Mouse (Mus musculus): ENCODE data around the gene Sema4d. TPM values are rescaled to one million over a fixed set of nuclear protein-coding genes. Genes with fewer than 3 reads are reported as not detected.

The Sema4d gene
- polyA plus RNA-seq, 1 experiment from 2014 or later, result 4.1 TPM

DNA sequence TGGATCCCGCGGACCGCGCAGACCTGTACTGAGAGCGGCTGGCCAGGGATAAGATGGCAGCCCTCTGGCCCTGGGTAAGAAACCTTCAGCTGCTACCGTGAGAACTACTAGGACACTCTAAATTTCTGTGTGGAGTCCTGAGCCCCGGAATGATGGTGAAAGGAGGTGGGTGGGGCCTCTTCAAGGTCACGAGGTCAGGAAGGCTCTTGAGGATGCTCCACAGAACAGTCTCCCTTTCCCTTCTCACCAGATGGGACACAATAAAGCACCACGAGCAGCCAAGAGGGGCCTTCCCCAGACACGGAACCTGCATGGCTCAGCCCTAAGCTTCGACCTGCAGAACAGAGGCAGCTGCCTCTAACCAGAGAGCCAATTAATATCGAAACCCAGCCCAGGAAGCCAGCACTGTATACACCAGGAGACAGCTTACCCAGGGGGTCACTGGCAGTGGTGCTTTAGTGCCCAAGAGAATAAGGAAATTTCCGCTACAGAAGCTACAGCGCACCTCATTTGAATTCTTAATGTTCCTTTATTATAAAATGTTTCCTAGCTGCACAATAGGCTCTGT, 61.4 kb downstream of the Sema4d start:
- Histone ChIP-seq H3K4me1 (ENCODE audit: control insufficient read depth, low read depth, low read length) (peaks cover 24% of the 10 kb centered on the region), H3K27ac (ENCODE audit: low read length) (no peak overlapping the region), H3K4me2 (ENCODE audit: low read depth, low read length) (no peak overlapping the region), H3K9ac (ENCODE audit: low read depth, low read length) (no peak overlapping the region), H3K9me3 (replicated peaks; ENCODE audit: control insufficient read depth, low read length) (no peaks in the 10 kb centered on the region), H3K27me3 (ENCODE audit: control insufficient read depth, insufficient read depth, low read depth, low read length) (no peaks in the 10 kb centered on the region), H3K4me3 (ENCODE audit: low read depth, low read length) (no peak overlapping the region), H3K36me3 (ENCODE audit: control insufficient read depth, insufficient read depth) (no peaks in the 10 kb centered on the region)
- ATAC-seq (ENCODE audit: low read depth), result no peak
- WGBS (ENCODE audit: insufficient replicate concordance), result 83% methylated on average over 14 of the region's 14 CpGs

DNA sequence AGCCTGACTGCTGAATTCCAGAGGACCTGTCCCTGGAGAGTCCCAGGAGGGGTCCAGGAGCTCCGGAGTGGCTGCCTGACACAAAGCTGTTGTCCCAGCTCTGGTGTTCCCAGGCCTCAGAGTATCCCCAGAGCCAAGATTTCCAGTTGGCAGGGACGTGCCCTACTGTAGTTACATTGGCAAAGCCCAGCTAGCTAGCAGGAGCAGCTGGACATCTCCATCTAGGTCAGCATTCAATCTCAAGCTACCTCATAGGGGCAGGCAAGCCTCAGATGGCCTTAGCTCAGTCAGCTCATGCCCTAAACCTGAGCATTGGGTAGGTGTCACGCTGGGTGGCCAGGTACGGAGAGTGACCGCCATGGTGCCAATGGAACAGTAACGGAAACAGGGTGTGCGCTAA, 62.1 kb downstream of the Sema4d start:
- peaks cover 20% of the 10 kb centered on the region for H3K4me1 ChIP-seq (ENCODE audit: control insufficient read depth, low read depth, low read length)
- no peaks in the 10 kb centered on the region for H3K9me3 ChIP-seq (replicated peaks; ENCODE audit: control insufficient read depth, low read length)
- no peaks in the 10 kb centered on the region for H3K27me3 ChIP-seq (ENCODE audit: control insufficient read depth, insufficient read depth, low read depth, low read length)
- H3K36me3 ChIP-seq (ENCODE audit: control insufficient read depth, insufficient read depth), result no peaks in the 10 kb centered on the region
- no peak for ATAC-seq (ENCODE audit: low read depth)
- H3K9ac ChIP-seq (ENCODE audit: low read depth, low read length), result no peak overlapping the region
- H3K27ac ChIP-seq (ENCODE audit: low read length), result no peak overlapping the region
- no peak overlapping the region for H3K4me2 ChIP-seq (ENCODE audit: low read depth, low read length)
- no peak overlapping the region for H3K4me3 ChIP-seq (ENCODE audit: low read depth, low read length)
- WGBS (ENCODE audit: insufficient replicate concordance), result 80% methylated on average over 7 of the region's 7 CpGs

DNA sequence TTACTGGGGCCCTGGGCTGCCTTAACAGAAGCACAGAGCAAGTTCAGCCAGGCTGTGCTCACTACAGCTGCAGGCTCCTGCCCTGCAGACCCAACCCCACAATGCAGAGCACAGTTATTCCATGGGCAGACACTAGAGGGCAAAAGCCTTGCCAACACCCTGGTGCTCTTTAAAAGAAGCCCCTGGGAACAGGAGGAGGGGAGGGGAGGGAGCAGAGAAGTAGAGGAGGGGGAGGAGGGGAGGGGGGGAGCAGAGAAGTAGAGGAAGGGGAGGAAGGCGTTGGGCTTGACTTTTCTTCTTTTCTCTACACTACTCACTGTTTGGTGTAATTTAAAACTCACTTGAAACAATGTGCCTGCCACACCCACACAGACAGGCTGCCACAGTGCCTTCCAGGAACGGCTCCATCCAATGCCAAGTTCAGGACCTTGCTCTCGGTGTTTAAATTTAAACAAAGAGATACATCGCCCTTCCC, 63.6 kb downstream of the Sema4d start:
- ATAC-seq (ENCODE audit: low read depth), result no peak
- H3K4me3 ChIP-seq (ENCODE audit: low read depth, low read length), result no peak overlapping the region
- no peak overlapping the region for H3K9ac ChIP-seq (ENCODE audit: low read depth, low read length)
- H3K4me2 ChIP-seq (ENCODE audit: low read depth, low read length), result no peak overlapping the region
- no peaks in the 10 kb centered on the region for H3K27me3 ChIP-seq (ENCODE audit: control insufficient read depth, insufficient read depth, low read depth, low read length)
- WGBS (ENCODE audit: insufficient replicate concordance), result 24% methylated on average over 4 of the region's 4 CpGs
- H3K4me1 ChIP-seq (ENCODE audit: control insufficient read depth, low read depth, low read length), result peaks cover 17% of the 10 kb centered on the region
- no peaks in the 10 kb centered on the region for H3K36me3 ChIP-seq (ENCODE audit: control insufficient read depth, insufficient read depth)
- H3K27ac ChIP-seq (ENCODE audit: low read length), result no peak overlapping the region
- H3K9me3 ChIP-seq (replicated peaks; ENCODE audit: control insufficient read depth, low read length), result no peaks in the 10 kb centered on the region

DNA sequence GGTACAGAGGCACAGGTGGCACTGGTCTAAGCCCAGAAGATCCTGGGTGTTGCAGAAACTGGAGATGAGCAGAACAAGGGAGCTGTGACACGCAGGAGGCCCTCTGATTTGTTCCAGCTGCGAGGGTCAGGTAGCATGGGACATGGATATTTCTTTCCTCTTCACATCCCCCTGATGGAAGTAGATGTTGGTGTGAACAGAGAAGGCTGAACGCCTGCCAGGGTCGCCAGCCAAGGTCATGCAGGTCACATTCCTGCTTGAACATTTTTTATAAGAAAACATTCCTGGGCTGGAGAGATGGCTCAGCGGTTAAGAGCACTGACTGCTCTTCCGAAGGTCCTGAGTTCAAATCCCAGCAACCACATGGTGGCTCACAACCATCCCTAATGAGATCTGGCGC, 66.2 kb downstream of the Sema4d start:
- WGBS (ENCODE audit: insufficient replicate concordance), result 79% methylated on average over 6 of the region's 7 CpGs
- Histone ChIP-seq H3K9ac (ENCODE audit: low read depth, low read length) (no peak overlapping the region), H3K27me3 (ENCODE audit: control insufficient read depth, insufficient read depth, low read depth, low read length) (no peaks in the 10 kb centered on the region), H3K4me3 (ENCODE audit: low read depth, low read length) (no peak overlapping the region), H3K4me2 (ENCODE audit: low read depth, low read length) (no peak overlapping the region), H3K9me3 (replicated peaks; ENCODE audit: control insufficient read depth, low read length) (no peaks in the 10 kb centered on the region), H3K4me1 (ENCODE audit: control insufficient read depth, low read depth, low read length) (peaks cover 17% of the 10 kb centered on the region), H3K27ac (ENCODE audit: low read length) (no peak overlapping the region), H3K36me3 (ENCODE audit: control insufficient read depth, insufficient read depth) (no peaks in the 10 kb centered on the region)
- no peak for ATAC-seq (ENCODE audit: low read depth)

DNA sequence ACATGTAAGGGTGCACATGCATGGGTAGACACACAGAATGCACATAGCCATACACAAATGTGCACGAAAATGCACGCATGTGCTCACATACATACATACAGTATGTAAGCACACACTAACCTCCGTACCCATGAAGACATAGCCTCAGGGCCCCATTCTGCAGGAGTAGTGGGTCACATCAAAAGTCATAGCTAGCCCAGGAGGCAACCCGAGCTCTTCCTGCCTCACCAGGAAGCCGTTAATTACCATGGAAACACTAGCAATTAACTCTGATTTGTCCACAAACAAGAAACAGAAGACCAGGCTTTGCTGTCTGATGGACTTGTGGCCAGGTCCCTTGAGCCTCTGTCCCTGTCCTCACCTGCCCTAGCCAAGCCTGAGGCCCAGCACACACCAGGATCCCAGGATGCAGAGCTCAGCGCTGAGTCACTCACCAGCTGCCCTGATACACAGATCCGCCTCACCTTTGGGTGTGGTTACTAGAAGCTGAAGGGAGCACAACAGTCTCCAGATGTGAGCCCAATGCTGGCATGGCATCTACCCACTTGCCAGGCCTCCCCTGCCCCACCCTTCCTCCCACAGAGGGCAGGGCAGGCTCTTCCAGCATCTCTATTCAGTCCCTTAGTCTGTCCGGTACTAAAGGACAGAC, 67.5 kb downstream of the Sema4d start:
- Histone ChIP-seq H3K4me1 (ENCODE audit: control insufficient read depth, low read depth, low read length) (peaks cover 17% of the 10 kb centered on the region), H3K4me3 (ENCODE audit: low read depth, low read length) (no peak overlapping the region), H3K36me3 (ENCODE audit: control insufficient read depth, insufficient read depth) (no peaks in the 10 kb centered on the region), H3K27me3 (ENCODE audit: control insufficient read depth, insufficient read depth, low read depth, low read length) (no peaks in the 10 kb centered on the region), H3K4me2 (ENCODE audit: low read depth, low read length) (no peak overlapping the region), H3K9ac (ENCODE audit: low read depth, low read length) (no peak overlapping the region), H3K9me3 (replicated peaks; ENCODE audit: control insufficient read depth, low read length) (no peaks in the 10 kb centered on the region), H3K27ac (ENCODE audit: low read length) (no peak overlapping the region)
- 63% methylated on average over 8 of the region's 8 CpGs for WGBS (ENCODE audit: insufficient replicate concordance)
- peak; percentile 71 for ATAC-seq (ENCODE audit: low read depth)

DNA sequence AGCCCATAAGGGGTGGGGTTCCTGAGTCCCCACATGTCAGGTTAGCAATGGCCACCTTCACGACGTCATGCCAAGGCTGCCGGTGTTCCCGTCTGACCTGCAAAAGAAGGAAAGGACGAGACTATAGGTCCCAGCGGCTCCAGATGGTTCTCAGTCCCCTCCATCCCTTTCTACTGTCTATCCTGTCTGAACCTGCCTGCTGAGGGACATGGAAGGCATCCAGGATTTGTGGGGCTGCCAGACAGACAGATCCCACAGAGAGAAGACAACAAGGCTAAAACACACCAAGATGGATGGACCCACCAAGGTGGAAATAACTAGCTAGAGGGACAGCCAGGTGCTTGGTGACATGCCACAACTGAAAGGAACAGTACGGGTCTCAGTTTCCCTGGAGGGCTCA, 68.1 kb downstream of the Sema4d start:
- Histone ChIP-seq H3K9ac (ENCODE audit: low read depth, low read length) (no peak overlapping the region), H3K4me1 (ENCODE audit: control insufficient read depth, low read depth, low read length) (peaks cover 17% of the 10 kb centered on the region), H3K4me3 (ENCODE audit: low read depth, low read length) (no peak overlapping the region), H3K4me2 (ENCODE audit: low read depth, low read length) (no peak overlapping the region), H3K36me3 (ENCODE audit: control insufficient read depth, insufficient read depth) (no peaks in the 10 kb centered on the region), H3K9me3 (replicated peaks; ENCODE audit: control insufficient read depth, low read length) (no peaks in the 10 kb centered on the region), H3K27me3 (ENCODE audit: control insufficient read depth, insufficient read depth, low read depth, low read length) (no peaks in the 10 kb centered on the region), H3K27ac (ENCODE audit: low read length) (no peak overlapping the region)
- no peak for ATAC-seq (ENCODE audit: low read depth)
- WGBS (ENCODE audit: insufficient replicate concordance), result 70% methylated on average over 7 of the region's 7 CpGs

DNA sequence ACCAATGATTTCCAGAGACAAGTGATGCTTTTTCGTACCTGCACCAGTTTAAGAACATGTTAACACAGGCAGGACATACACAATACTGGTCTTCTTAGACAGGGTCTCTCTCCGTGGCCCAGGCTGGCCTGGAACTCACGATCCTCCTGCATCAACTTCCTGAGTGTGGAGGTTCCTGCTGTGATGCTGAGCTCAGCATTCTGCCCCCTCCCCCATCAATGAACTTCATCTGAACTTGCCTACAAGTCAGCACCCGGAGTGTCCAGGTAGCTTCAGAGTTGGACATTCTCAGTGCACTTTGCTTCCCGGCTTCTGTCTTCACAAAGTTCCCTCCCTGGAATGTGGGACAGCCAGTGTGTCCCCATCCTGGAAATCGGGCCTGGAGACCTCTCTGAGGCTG, 69.0 kb downstream of the Sema4d start:
- peaks cover 10% of the 10 kb centered on the region for H3K4me1 ChIP-seq (ENCODE audit: control insufficient read depth, low read depth, low read length)
- no peaks in the 10 kb centered on the region for H3K36me3 ChIP-seq (ENCODE audit: control insufficient read depth, insufficient read depth)
- no peak overlapping the region for H3K4me2 ChIP-seq (ENCODE audit: low read depth, low read length)
- H3K27ac ChIP-seq (ENCODE audit: low read length), result no peak overlapping the region
- H3K27me3 ChIP-seq (ENCODE audit: control insufficient read depth, insufficient read depth, low read depth, low read length), result no peaks in the 10 kb centered on the region
- H3K9me3 ChIP-seq (replicated peaks; ENCODE audit: control insufficient read depth, low read length), result no peaks in the 10 kb centered on the region
- 74% methylated on average over 6 of the region's 6 CpGs for WGBS (ENCODE audit: insufficient replicate concordance)
- H3K9ac ChIP-seq (ENCODE audit: low read depth, low read length), result no peak overlapping the region
- H3K4me3 ChIP-seq (ENCODE audit: low read depth, low read length), result no peak overlapping the region
- no peak for ATAC-seq (ENCODE audit: low read depth)

DNA sequence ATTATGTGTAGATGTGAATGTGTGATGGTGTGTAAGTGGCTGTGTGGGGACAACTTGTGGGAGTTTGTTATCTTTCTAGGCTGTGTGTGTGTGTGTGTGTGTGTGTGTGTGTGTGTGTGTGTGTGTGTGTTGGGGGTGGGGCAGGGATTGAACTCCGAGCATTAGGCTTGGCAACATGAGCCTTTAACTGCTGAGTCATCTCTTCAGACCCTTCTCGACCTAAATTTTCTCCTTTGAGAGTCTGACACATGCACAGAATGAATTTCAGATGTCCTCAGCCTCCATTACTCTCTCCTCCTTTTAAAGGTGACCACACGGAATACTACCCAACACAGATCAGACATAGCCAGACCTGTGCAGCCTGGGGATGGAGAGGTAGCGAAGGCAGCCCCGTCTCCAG, 70.4 kb downstream of the Sema4d start:
- 54% methylated on average over 5 of the region's 5 CpGs for WGBS (ENCODE audit: insufficient replicate concordance)
- no peak for ATAC-seq (ENCODE audit: low read depth)

DNA sequence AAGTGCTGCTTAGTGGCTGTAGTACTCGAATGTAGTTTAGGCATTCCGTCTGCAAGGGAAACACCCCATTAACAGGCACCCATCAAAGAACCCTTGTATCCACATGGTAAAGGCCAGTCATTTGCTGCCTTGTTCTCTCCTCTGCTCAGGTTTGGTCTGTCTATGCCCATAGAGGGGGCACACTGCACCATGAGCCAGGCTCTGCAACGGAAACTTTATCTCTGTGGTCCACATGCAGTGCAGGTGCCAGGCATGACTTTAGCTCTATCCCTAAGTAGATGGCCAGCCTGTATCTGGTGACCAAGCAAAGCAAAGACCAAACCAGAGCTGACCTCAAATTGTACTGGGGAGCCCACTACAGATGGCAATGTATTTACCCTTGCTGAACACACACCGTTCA, 73.0 kb downstream of the Sema4d start:
- Histone ChIP-seq H3K9ac (ENCODE audit: low read depth, low read length) (no peak overlapping the region), H3K9me3 (replicated peaks; ENCODE audit: control insufficient read depth, low read length) (no peaks in the 10 kb centered on the region), H3K27ac (ENCODE audit: low read length) (no peak overlapping the region), H3K4me1 (ENCODE audit: control insufficient read depth, low read depth, low read length) (no peaks in the 10 kb centered on the region), H3K36me3 (ENCODE audit: control insufficient read depth, insufficient read depth) (no peaks in the 10 kb centered on the region), H3K4me3 (ENCODE audit: low read depth, low read length) (no peak overlapping the region), H3K4me2 (ENCODE audit: low read depth, low read length) (no peak overlapping the region), H3K27me3 (ENCODE audit: control insufficient read depth, insufficient read depth, low read depth, low read length) (no peaks in the 10 kb centered on the region)
- ATAC-seq (ENCODE audit: low read depth), result no peak
- 66% methylated on average over 4 of the region's 4 CpGs for WGBS (ENCODE audit: insufficient replicate concordance)

More for the DNA sequence above, 70.4 kb downstream of the Sema4d start:
- no peaks in the 10 kb centered on the region for H3K36me3 ChIP-seq (ENCODE audit: control insufficient read depth, insufficient read depth)
- no peak overlapping the region for H3K4me3 ChIP-seq (ENCODE audit: low read depth, low read length)
- H3K4me1 ChIP-seq (ENCODE audit: control insufficient read depth, low read depth, low read length), result peaks cover 8% of the 10 kb centered on the region
- no peaks in the 10 kb centered on the region for H3K27me3 ChIP-seq (ENCODE audit: control insufficient read depth, insufficient read depth, low read depth, low read length)
- no peaks in the 10 kb centered on the region for H3K9me3 ChIP-seq (replicated peaks; ENCODE audit: control insufficient read depth, low read length)
- H3K4me2 ChIP-seq (ENCODE audit: low read depth, low read length), result no peak overlapping the region
- H3K9ac ChIP-seq (ENCODE audit: low read depth, low read length), result no peak overlapping the region
- no peak overlapping the region for H3K27ac ChIP-seq (ENCODE audit: low read length)

Measured in liver, embryonic 16.5 days (tissue).